Mouse (Mus musculus) retina, postnatal 1 day (tissue): ENCODE data around the gene Rsph6a.
"Not testable (repeated sequence)": the region's sequence is repeated elsewhere in the genome, so short reads cannot be mapped to it uniquely, and the experiment has no call there.

ENCODE experiments used
- DNase-seq: peaks from one replicate; pipeline ENCODE4 v3.0.0-alpha.2; 2012

The Rsph6a gene

DNA sequence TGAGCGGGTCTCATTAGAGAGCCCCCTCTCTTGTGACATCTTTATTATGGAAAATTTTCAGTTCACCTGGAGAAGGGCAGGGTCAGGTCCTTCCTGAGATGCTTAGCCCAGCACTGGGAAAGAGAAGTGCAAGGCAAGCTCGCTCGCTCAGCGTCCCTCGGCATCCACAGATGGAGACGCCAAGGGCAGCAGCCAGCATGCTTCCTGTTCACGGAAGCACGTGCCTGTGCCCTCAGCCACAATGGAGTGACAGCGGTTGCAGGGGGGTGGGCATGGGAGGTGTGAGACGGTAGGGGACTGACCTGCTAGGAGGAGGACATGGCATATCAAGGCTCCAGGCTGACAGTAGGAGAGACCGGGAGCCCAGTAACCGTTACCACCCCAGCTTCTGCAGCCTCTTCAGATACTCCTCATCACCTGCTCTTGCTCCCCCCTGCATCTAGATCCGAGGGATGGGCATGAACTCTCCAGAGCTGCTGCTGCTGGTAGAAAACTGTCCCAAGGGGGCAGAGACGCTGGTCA lies 6.4 kb upstream of the Rsph6a start:
- no peak for DNase-seq

- no peak for DNase-seq
These were observed 5.2 kb upstream of the Rsph6a start for GRCm38 (mm10) chr7:19049252-19049651.

DNA sequence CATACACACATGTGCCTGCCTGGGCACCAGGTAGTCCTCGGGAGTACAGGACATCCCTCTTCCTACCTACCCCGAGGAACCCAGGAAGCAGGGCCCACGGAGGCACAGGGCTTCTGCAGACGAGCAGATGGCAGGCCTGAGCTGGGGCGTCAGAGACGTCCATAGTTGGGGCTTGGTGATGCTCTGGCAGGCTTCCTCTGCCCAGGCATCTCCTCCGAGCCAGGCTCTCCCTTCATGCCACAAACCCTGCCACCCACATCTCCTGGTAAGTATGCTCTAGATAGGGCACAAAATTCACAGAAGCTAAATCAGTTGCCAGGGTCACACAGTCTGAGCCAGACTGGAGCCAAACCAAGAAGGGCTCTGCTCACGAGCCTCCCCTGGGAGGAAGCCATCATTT lies 4.3 kb upstream of the Rsph6a start:
- DNase-seq = no peak

GRCm38 (mm10) chr7:19051161-19051560 lies 3.3 kb upstream of the Rsph6a start:
- DNase-seq = no peak

GRCm38 (mm10) chr7:19052345-19053135 lies 1.9 kb upstream of the Rsph6a start:
- DNase-seq = no peak

DNA sequence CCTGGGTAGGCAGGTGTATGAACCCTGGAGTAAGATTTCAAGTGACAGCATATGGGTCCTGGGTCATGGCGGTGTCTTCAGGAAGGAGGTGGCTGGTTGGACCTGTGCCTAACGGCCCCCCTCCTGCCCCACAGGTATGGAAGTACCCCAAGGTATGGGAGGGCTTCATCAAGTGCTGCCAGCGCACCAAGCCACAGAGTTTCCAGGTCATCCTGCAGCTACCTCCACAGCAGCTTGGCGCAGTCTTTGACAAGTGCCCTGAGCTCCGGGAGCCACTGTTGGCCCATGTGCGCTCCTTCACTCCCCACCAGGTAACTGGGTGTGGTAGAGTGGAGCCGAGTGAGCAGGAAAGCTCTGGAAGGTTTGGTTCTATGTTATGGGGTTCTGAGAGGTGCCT lies 1.4 kb upstream of the Rsph6a start:
- no peak for DNase-seq

GRCm38 (mm10) chr7:19054777-19055076 lies 237 bp downstream of the Rsph6a start:
- no peak for DNase-seq

- no peak for DNase-seq
These were observed 618 bp downstream of the Rsph6a start for GRCm38 (mm10) chr7:19055108-19055507.

DNA sequence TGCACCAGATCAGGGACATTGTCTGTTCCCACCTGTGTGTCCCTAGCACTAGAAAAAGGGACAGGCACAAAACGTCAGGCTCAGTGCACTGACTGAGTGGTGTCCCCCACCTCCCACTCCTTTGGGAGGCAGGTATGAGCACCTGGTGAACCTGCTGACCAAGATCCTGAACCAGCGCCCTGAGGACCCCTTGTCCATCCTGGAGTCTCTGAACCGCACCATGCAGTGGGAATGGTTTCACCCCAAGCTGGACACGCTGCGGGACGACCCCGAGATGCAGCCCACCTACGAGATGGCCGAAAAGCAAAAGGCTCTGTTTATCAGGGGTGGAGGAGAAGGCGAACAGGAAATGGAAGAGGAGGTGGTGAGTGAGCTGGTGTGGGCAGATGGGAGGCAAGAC lies 2.9 kb downstream of the Rsph6a start:
- DNase-seq = no peak

- DNase-seq = no peak
These were observed 11.4 kb downstream of the Rsph6a start for GRCm38 (mm10) chr7:19065896-19066295.

GRCm38 (mm10) chr7:19067063-19067462 lies 12.6 kb downstream of the Rsph6a start:
- no peak for DNase-seq

GRCm38 (mm10) chr7:19067935-19068334 lies 13.4 kb downstream of the Rsph6a start:
- DNase-seq = no peak

GRCm38 (mm10) chr7:19068707-19069106 lies 14.2 kb downstream of the Rsph6a start:
- DNase-seq = peak; percentile 82

- peak; percentile 45 for DNase-seq
These were observed 15.0 kb downstream of the Rsph6a start for GRCm38 (mm10) chr7:19069500-19069899.

DNA sequence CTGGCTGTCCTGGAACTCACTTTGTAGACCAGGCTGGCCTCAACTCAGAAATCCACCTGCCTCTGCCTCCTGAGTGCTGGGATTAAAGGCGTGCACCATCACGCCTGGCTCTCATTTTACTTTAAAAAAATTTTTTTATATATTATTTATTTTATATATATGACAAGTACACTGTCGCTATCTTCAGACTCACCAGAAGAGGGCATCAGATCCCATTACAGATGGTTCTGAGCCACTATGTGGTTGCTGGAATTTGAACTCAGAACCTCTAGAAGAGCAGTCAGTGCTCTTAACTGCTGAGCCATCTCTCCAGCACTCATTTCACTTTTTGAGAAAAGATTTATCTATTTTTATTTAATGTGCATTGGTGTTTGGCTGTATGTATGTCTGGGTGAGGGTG lies 16.5 kb downstream of the Rsph6a start:
- not testable (repeated sequence) for DNase-seq

GRCm38 (mm10) chr7:19073504-19073903 lies 19.0 kb downstream of the Rsph6a start:
- DNase-seq = peak; percentile 56

DNA sequence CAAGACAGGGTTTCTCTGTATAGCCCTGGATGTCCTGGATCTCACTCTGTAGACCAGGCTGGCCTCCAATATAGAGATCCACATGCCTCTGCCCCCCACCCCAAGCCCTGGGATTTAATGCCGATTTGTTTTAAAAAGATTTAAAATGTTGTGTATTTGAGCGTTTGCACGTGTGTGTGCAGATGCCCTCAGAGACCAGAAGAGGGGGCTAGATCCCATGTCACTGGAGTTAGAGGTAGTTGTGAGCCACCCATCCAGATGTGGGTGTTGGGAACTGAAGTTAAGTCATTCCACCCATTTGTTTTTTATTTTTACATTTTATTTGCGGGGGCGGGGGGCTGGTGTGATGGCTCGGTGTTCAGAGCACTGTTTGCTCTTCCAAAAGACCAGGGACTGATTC lies 20.0 kb downstream of the Rsph6a start:
- no peak for DNase-seq

- no peak for DNase-seq
These were observed 20.7 kb downstream of the Rsph6a start for GRCm38 (mm10) chr7:19075231-19075630.

- peak; percentile 100 for DNase-seq
These were observed 21.5 kb downstream of the Rsph6a start, which contains the start of gene Dmwd for GRCm38 (mm10) chr7:19075723-19076585. Gene Dmwd, plus strand, starts transcription at chr7:19076227.

DNA sequence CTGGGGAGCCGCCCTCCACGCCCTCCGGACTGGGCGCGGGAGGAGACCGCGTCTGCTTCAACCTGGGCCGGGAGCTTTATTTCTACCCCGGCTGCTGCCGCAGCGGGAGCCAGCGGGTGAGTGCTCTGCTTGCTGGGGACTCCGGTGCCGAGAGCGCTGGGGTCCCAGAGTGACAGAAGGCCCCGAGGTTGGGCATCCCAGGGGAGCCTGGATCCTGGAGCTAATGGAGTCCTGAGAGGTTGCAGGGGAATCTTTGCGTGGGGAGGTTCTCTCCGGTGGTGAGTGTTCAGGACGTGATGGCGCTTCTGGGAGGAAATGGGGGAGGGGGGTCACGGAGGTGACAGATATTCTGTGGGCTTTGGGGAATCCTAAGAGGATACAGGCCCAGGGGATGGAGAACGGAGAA lies 22.1 kb downstream of the Rsph6a start:
- DNase-seq = peak; percentile 36

DNA sequence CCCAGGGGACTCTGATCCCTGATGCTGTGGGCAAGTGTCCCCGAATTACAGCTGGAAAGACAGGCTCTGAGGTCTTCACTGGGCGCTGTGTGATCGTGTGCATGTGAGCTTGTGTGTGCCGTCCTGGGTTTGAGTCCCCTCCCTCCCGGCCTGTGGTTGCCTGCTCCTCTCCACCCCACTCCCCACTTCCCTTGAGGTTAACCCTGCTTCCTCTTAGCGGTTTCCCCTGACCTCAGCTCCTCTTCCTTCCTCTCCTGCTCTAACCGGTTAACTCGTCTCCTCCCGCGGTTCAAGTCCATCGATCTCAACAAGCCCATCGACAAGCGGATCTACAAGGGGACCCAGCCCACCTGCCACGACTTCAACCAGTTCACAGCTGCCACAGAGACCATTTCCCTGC lies 23.3 kb downstream of the Rsph6a start:
- no peak for DNase-seq

GRCm38 (mm10) chr7:19078732-19079131 lies 24.2 kb downstream of the Rsph6a start:
- DNase-seq = no peak

GRCm38 (mm10) chr7:19080451-19080950 lies 26.0 kb downstream of the Rsph6a start:
- no peak for DNase-seq

DNA sequence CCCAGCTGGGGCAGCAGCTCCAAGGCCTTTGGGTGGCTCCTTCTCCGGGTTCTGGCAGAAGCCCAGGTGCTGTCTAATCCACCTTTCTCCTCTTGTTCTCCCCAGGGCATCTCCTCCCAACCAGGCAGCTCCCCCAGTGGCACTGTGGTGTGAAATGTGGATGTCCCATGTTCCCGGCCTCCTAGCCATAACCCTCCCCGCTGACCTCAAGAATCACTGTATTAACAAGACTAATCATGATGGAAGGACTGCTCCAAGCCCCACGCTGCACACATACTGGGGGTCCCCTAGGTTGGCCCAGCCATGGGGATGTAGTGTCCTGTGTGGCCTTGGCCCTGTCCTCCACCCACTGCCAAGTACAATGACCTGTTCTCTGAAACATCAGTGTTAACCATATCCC lies 27.7 kb downstream of the Rsph6a start:
- DNase-seq = no peak
